Mouse (Mus musculus): ENCODE results near the gene Cnnm4.

The Cnnm4 gene

GRCm38 (mm10) chr1:36471181-36472105 is at the start of gene Cnnm4:
TSS of gene Cnnm4 (plus strand) at chr1:36471620.
- DNase-seq, result peak; percentile 89

GRCm38 (mm10) chr1:36429511-36429910 is 41.9 kb upstream of the Cnnm4 start:
- DNase-seq, result no peak

- no peak for DNase-seq
Observed at GRCm38 (mm10) chr1:36432999-36433398, 38.4 kb upstream of the Cnnm4 start.

GRCm38 (mm10) chr1:36433616-36434015 is 37.8 kb upstream of the Cnnm4 start:
- no peak for DNase-seq

- no peak for DNase-seq
Observed at GRCm38 (mm10) chr1:36435071-36435470, 36.3 kb upstream of the Cnnm4 start.

- DNase-seq, result no peak
Observed at GRCm38 (mm10) chr1:36436515-36436914, 34.9 kb upstream of the Cnnm4 start.

GRCm38 (mm10) chr1:36437223-36437622 is 34.2 kb upstream of the Cnnm4 start:
- DNase-seq, result no peak

GRCm38 (mm10) chr1:36441101-36441500 is 30.3 kb upstream of the Cnnm4 start:
- peak; percentile 88 for DNase-seq

GRCm38 (mm10) chr1:36444471-36445464 is 26.7 kb upstream of the Cnnm4 start, which contains the start of gene Lman2l:
TSS of gene Lman2l (minus strand) at chr1:36445271.
- DNase-seq, result peak; percentile 99

- no peak for DNase-seq
Observed at GRCm38 (mm10) chr1:36445508-36445907, 25.9 kb upstream of the Cnnm4 start.

GRCm38 (mm10) chr1:36446106-36446824 is 25.2 kb upstream of the Cnnm4 start:
- no peak for DNase-seq

GRCm38 (mm10) chr1:36446841-36447240 is 24.6 kb upstream of the Cnnm4 start:
- no peak for DNase-seq

- no peak for DNase-seq
Observed at GRCm38 (mm10) chr1:36454055-36454815, 17.2 kb upstream of the Cnnm4 start.

GRCm38 (mm10) chr1:36457388-36458014 is 13.9 kb upstream of the Cnnm4 start:
- no peak for DNase-seq

- no peak for DNase-seq
Observed at GRCm38 (mm10) chr1:36458169-36458568, 13.3 kb upstream of the Cnnm4 start.

- DNase-seq, result no peak
Observed at GRCm38 (mm10) chr1:36461829-36462228, 9.6 kb upstream of the Cnnm4 start.

- no peak for DNase-seq
Observed at GRCm38 (mm10) chr1:36465641-36466160, 5.7 kb upstream of the Cnnm4 start.

- no peak for DNase-seq
Observed at GRCm38 (mm10) chr1:36467446-36467845, 4.0 kb upstream of the Cnnm4 start.

GRCm38 (mm10) chr1:36469811-36470444 is 1.5 kb upstream of the Cnnm4 start:
- DNase-seq, result peak; percentile 35

GRCm38 (mm10) chr1:36472106-36472440 is 653 bp downstream of the Cnnm4 start:
- no peak for DNase-seq

All from layer of hippocampus, adult 9-11 months (tissue).